Mouse (Mus musculus) brown adipose tissue, adult 24 weeks (tissue): ENCODE data around the gene Rarres2. TPM values are rescaled to one million over a fixed set of nuclear protein-coding genes. Genes with fewer than 3 reads are reported as not detected.
"Not testable (repeated sequence)": the region's sequence is repeated elsewhere in the genome, so short reads cannot be mapped to it uniquely, and the experiment has no call there.

Source experiments
- H3K27ac ChIP-seq: fragments of 200-500 bp; replicated peaks from 2 replicates; pipeline ENCODE4 v1.5.1; 2012; ENCODE audit warnings: low read depth, mild to moderate bottlenecking, low read length
- H3K4me1 ChIP-seq: fragments of 200-500 bp; 2 replicates; pipeline ENCODE4 v1.6.1; 2012; ENCODE audit warnings: low read length, mixed read lengths; ENCODE audit not compliant: control insufficient read depth, insufficient read depth, insufficient read length
- H3K4me3 ChIP-seq: fragments of 200-500 bp; 2 replicates; pipeline ENCODE4 v1.5.1; 2012; ENCODE audit warnings: low read depth, mild to moderate bottlenecking, low read length, moderate library complexity; ENCODE audit not compliant: insufficient read depth
- polyA plus RNA-seq: library from polyadenylated mRNA; stranded (reverse); fragments of >200 nt; gene quantifications from 2 replicates; pipeline ENCODE4 v1.2.4, GENCODE M21; 2012; ENCODE audit not compliant: missing spikeins, insufficient read depth, insufficient read length

The Rarres2 gene
- polyA plus RNA-seq, 1 experiment: 260 TPM

GRCm38 (mm10) chr6:48539860-48540259, 32.7 kb downstream of the Rarres2 start:
- peaks cover 14% of the 10 kb centered on the region for H3K4me1 ChIP-seq
- no peak overlapping the region for H3K4me3 ChIP-seq
- no peak overlapping the region for H3K27ac ChIP-seq

DNA sequence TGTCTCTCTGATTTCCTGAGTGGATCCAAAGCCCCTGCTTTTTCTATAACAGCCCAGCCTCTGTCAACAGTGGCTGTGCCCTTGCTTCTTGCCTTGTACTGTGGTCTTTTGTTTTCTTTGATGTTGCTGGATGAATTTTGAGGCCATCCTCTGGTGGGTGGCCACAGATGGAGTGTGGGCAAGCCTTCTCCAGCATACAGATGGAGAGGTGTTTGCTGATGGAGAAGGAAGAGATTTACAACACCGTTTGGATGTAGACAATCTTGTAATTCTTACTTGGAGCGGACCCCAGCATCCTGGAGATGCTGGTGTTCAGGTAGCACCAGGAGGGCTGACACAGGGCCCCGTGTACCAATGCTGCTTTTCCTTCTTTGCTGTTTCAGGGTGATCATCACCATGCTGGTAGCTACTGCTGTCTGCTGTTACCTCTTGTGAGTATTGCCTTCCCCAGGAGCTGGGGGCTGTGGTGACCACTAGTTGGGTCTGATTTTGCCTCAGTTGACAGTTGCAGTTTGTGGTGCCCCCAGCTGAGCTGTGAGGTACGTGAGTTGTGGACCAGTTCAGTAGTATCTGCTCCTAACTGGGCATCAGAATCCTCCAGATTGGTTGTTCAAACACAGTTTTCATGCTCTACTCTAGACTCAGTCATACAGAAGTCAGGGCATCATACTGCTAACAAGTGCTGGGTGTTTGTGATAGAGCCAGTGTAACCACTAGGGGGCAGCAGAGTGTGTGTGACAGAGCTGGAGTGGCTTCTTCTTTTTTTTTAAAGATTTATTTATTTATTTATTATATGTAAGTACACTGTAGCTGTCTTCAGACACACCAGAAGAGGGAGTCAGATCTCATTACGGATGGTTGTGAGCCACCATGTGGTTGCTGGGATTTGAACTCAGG, 33.5 kb downstream of the Rarres2 start:
- H3K27ac ChIP-seq: no peak overlapping the region

GRCm38 (mm10) chr6:48537105-48537954, 35.3 kb downstream of the Rarres2 start, which contains the start of gene Atp6v0e2:
Gene Atp6v0e2 (plus strand): TSS chr6:48537615.
- no peak within 1 kb of the TSS for H3K27ac ChIP-seq

More for the DNA sequence above, 33.5 kb downstream of the Rarres2 start:
- H3K4me3 ChIP-seq: no peak overlapping the region
- H3K4me1 ChIP-seq: peaks cover 14% of the 10 kb centered on the region

GRCm38 (mm10) chr6:48536091-48536490, 36.5 kb downstream of the Rarres2 start:
- Histone ChIP-seq H3K4me1 (peaks cover 6% of the 10 kb centered on the region), H3K27ac (no peak overlapping the region), H3K4me3 (no peak overlapping the region)

More at GRCm38 (mm10) chr6:48537105-48537954, 35.3 kb downstream of the Rarres2 start, which contains the start of gene Atp6v0e2:
- peak within 1 kb of the TSS; percentile 56 for H3K4me3 ChIP-seq
- H3K4me1 ChIP-seq: peaks cover 13% of the 10 kb centered on the region

DNA sequence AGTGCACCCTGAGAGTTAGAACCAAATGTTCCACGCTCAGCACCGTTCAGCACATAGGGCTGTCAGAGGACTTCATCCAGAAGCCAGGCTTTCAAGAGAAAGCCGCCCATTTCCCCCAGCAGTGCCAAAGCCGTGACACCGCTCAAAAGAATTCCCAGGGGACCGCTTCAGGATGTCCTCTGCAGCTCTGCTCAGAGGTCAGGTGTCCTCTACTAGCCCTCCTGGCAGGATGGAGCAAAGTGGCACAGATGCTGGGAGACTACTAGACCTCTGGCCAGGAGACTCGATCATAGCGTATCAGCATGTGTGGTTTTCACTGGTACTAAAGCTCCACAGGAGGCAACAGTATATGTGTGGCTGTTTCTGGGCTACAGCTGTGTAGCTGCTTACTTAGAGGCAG, 37.7 kb downstream of the Rarres2 start:
- peaks cover 7% of the 10 kb centered on the region for H3K4me1 ChIP-seq
- no peak overlapping the region for H3K27ac ChIP-seq
- no peak overlapping the region for H3K4me3 ChIP-seq

DNA sequence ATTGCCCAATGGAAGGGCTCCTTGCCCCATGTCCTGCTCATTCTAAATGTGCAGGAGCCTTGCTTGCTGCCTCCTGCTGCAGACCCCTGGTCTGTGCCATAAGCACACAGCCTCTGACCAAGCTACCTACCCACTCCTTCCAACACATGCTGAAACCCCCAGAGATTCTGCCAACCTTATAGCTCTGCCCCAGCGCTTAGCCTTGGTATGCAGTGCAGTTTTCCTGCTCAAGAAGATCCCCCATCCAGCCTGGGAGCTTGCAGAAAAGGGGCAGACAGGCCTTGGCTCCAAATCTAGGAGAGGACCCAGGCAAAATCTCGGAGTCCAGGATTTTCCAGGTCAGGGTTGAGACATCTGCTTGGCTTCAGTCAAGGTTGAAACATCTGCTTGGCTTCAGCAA, 39.1 kb downstream of the Rarres2 start:
- Histone ChIP-seq H3K4me1 (peaks cover 8% of the 10 kb centered on the region), H3K27ac (no peak overlapping the region), H3K4me3 (no peak overlapping the region)

DNA sequence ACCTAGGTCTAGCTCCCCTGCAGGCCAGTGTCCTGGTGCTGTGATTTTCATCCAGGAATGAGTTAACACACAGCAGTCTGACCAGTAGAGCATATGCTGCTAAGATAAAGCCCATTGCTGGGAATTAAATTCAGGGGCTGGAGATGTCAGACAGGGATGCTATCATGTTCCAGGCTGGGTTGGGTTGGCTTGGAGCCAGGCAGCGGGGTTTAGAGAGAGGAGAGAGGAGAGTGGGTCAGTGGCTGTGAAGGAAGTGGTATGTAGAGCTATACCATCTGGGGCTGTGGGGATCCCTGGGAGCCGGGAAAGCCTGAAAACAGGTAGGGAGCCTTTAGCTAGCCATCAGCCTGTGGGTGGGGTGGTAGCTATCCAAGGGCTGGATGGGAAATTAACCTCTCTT, 41.7 kb downstream of the Rarres2 start:
- H3K27ac ChIP-seq: no peak overlapping the region
- peaks cover 8% of the 10 kb centered on the region for H3K4me1 ChIP-seq
- no peak overlapping the region for H3K4me3 ChIP-seq

DNA sequence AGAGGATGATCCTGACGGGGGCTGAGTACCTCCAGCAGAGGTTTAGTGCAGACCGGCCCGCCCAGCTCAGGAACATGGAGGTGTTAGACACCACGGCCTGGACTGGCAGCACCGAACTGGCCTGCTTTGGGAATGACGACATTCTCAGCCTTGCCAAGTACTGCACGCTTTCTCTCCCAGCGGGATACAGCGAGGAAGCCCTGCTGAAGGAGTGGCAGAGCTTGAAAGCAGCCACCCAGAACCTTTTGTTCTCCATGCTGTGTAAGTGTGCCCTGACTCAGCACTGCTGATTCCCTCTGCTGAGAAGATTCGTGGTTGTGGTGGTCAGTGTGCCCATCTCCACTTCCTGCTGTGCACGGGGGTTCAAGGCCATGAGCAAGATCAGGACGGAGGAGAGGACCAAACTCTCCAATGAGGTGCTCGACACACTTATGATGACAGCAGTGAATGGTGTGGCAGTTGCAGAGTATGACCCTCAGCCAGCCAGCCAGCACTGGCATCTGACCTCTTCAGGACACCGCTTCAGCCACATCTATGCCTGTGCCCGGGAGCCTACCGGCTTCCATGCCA, 42.6 kb downstream of the Rarres2 start:
- peaks cover 8% of the 10 kb centered on the region for H3K4me1 ChIP-seq
- no peak overlapping the region for H3K4me3 ChIP-seq
- H3K27ac ChIP-seq: no peak overlapping the region

GRCm38 (mm10) chr6:48529261-48529660, 43.3 kb downstream of the Rarres2 start:
- Histone ChIP-seq H3K27ac (no peak overlapping the region), H3K4me1 (peaks cover 8% of the 10 kb centered on the region), H3K4me3 (no peak overlapping the region)

DNA sequence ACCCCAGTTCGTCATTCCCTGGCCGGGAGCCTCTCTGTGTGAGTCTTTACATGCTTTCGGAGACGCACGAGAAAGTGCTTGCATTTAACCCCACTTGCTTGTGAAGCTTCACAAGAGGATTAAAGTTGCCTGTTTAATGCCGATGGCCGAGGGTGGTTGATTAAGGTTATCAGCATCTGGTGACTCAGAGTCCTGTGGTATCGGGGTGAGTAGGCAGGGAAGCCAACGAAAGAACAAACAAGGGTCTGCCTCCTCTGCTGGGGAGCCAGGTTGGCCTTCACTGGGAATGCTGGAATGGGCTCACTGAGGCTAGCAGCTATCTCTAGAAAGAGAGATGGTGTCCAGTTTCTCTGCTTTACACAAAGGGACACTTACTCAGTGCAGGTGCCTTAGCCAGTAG, 44.7 kb downstream of the Rarres2 start:
- no peak overlapping the region for H3K4me3 ChIP-seq
- no peak overlapping the region for H3K27ac ChIP-seq
- H3K4me1 ChIP-seq: peaks cover 5% of the 10 kb centered on the region

GRCm38 (mm10) chr6:48524882-48525281, 47.7 kb downstream of the Rarres2 start:
- not testable (repeated sequence) for H3K27ac ChIP-seq, H3K4me3 ChIP-seq, H3K4me1 ChIP-seq

Other genes starting within 250 kb of the Rarres2 start
- gene Krba1, start 177.2 kb downstream of the Rarres2 start, polyA plus RNA-seq: 5.9 and 6.6 TPM in 2 replicates
- 41.3 and 44.0 TPM in 2 replicates for gene Zfp467, start 127.0 kb downstream of the Rarres2 start, polyA plus RNA-seq
- 0.25 TPM in 1 of 2 replicates, not detected in the other for gene Sspo, start 124.6 kb downstream of the Rarres2 start, polyA plus RNA-seq
- gene Atp6v0e2, start 35.2 kb downstream of the Rarres2 start, polyA plus RNA-seq: 3.1 and 4.0 TPM in 2 replicates
- 9.1 and 22.4 TPM in 2 replicates for gene Lrrc61, start 18.0 kb downstream of the Rarres2 start, polyA plus RNA-seq
- not detected in 2 replicates for gene Gm45021, start 16.8 kb upstream of the Rarres2 start, polyA plus RNA-seq
- gene Repin1, start 21.1 kb upstream of the Rarres2 start, polyA plus RNA-seq: 14.1 and 17.4 TPM in 2 replicates
- gene Gm44965, start 21.2 kb upstream of the Rarres2 start, polyA plus RNA-seq: not detected in 2 replicates
- 1.2 and 2.3 TPM in 2 replicates for gene Zfp775, start 29.3 kb upstream of the Rarres2 start, polyA plus RNA-seq
- gene AI854703, start 54.0 kb upstream of the Rarres2 start, polyA plus RNA-seq: 2.3 and 2.9 TPM in 2 replicates
- 3.4 and 5.1 TPM in 2 replicates for gene Gimap8, start 74.4 kb upstream of the Rarres2 start, polyA plus RNA-seq
- gene Gimap9, start 103.3 kb upstream of the Rarres2 start, polyA plus RNA-seq: 2.5 and 5.9 TPM in 2 replicates
- 13.3 and 27.1 TPM in 2 replicates for gene Gimap4, start 111.8 kb upstream of the Rarres2 start, polyA plus RNA-seq
- 27.2 and 40.0 TPM in 2 replicates for gene Gimap6, start 135.4 kb upstream of the Rarres2 start, polyA plus RNA-seq
- not detected in 2 replicates for gene Gm28053, start 145.8 kb upstream of the Rarres2 start, polyA plus RNA-seq
- not detected in 2 replicates for gene Gimap7, start 145.8 kb upstream of the Rarres2 start, polyA plus RNA-seq
- gene Gimap1, start 166.3 kb upstream of the Rarres2 start, polyA plus RNA-seq: 2.0 and 3.2 TPM in 2 replicates
- 2.2 and 2.5 TPM in 2 replicates for gene Gimap5, start 173.4 kb upstream of the Rarres2 start, polyA plus RNA-seq
- 0.75 and 0.79 TPM in 2 replicates for gene Gimap3, start 198.1 kb upstream of the Rarres2 start, polyA plus RNA-seq